Mouse (Mus musculus) limb, embryonic 14.5 days (tissue): ENCODE data around the gene Ubxn6. TPM values are rescaled to one million over a fixed set of nuclear protein-coding genes. Genes with fewer than 3 reads are reported as not detected.
A peak's percentile ranks its signal among the peaks of the same experiment; 100 is the strongest.

Experiments used
- ATAC-seq: fragments of 200-750 bp; cut with Nextera tagmentation; 2 replicates; pipeline ENCODE4 v1.8.0; 2017; ENCODE audit warnings: low read depth, moderate number of reproducible peaks, moderate TSS enrichment; ENCODE audit not compliant: low FRiP score
- DNase-seq: peaks from one replicate; pipeline ENCODE4 v3.0.0-alpha.2; 2015; ENCODE audit warnings: low spot score
- H3K27ac ChIP-seq: fragments of 300-500 bp; sonication (generic); replicated peaks from 2 replicates; pipeline ENCODE4 v1.5.1; 2014; ENCODE audit warnings: low read depth, mild to moderate bottlenecking, low read length, moderate library complexity, mixed read lengths
- H3K27me3 ChIP-seq: fragments of 300-500 bp; sonication (generic); 2 replicates; pipeline ENCODE4 v1.6.1; 2014; ENCODE audit warnings: low read length, mixed read lengths; ENCODE audit not compliant: control insufficient read depth, insufficient read depth
- H3K36me3 ChIP-seq: fragments of 300-500 bp; sonication (generic); 2 replicates; pipeline ENCODE4 v1.6.1; 2014; ENCODE audit warnings: mild to moderate bottlenecking, low read length, moderate library complexity, mixed read lengths; ENCODE audit not compliant: control insufficient read depth, insufficient read depth
- H3K4me1 ChIP-seq: fragments of 300-500 bp; sonication (generic); 2 replicates; pipeline ENCODE4 v1.6.1; 2014; ENCODE audit warnings: antibody characterized with exemption, low read length, mixed read lengths; ENCODE audit not compliant: control insufficient read depth, insufficient read depth
- H3K4me2 ChIP-seq: fragments of 300-500 bp; sonication (generic); replicated peaks from 2 replicates; pipeline ENCODE4 v1.6.1; 2014; ENCODE audit warnings: low read depth, mild to moderate bottlenecking, low read length, moderate library complexity; ENCODE audit not compliant: severe bottlenecking
- H3K4me3 ChIP-seq: fragments of 300-500 bp; sonication (generic); replicated peaks from 2 replicates; pipeline ENCODE4 v1.5.1; 2014; ENCODE audit warnings: low read length
- H3K9ac ChIP-seq: fragments of 300-500 bp; sonication (generic); 2 replicates; pipeline ENCODE4 v1.6.1; 2014; ENCODE audit warnings: mild to moderate bottlenecking, low read depth, low read length, moderate library complexity; ENCODE audit not compliant: severe bottlenecking
- H3K9me3 ChIP-seq: fragments of 300-500 bp; sonication (generic); 2 replicates; pipeline ENCODE4 v1.6.1; 2016; ENCODE audit warnings: low read length; ENCODE audit not compliant: control insufficient read depth
- POLR2A ChIP-seq: fragments of 200-500 bp; IDR thresholded peaks from 2 replicates; pipeline ENCODE4 v1.8.0; 2012; ENCODE audit warnings: inconsistent platforms, mild to moderate bottlenecking, moderate library complexity, borderline replicate concordance; ENCODE audit not compliant: insufficient read depth, insufficient read length; ENCODE audit errors: extremely low read depth
- WGBS: fragments of 180-500 bp; shearing (Covaris S2); extraction: QIAGEN DNeasy Blood & Tissue Kit; methylation state at CpG from one replicate; pipeline ENCODE4 v1.1.7; 2014; 5-methylcytosine and 5-hydroxymethylcytosine counted together
- polyA plus RNA-seq, 2 experiments: library from polyadenylated mRNA; depleted of rRNA in 1 of 2; stranded (reverse) in 1 of 2; unstranded in 1 of 2; fragments of >200 nt; fragmentation: Nextera tagmentation in 1 of 2; extraction: Ambion mirVana in 1 of 2; gene quantifications; 2 replicates each; pipeline versions ENCODE4 v1.2.1 to v1.2.3; 2012 to 2014

Ubxn6 gene
- polyA plus RNA-seq, 2 experiments = 36.4 to 61.9 TPM

DNA sequence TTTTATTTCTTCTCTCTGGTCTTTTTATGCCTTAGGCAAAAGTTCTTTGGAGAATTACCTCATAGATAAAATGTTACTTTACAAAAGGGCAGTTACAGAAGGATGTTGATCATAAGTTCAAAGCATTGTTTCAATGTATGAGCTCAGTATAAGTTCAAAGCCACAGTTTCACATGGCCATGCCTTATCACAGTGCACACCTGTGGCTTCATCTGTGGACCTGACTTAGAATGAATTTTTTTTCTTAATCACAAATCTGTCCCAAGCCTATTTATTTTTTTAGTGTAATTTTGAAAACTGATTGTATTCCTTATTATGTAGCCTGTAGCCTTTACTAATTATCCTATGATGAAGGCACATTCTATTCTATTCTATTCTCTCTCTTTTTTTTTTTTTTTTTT is 19.9 kb downstream of the Ubxn6 start:
- DNase-seq (no peak), ATAC-seq (no peak)
- Histone ChIP-seq H3K4me2 (no peak overlapping the region), H3K9me3 (no peaks in the 10 kb centered on the region), H3K27me3 (no peaks in the 10 kb centered on the region), H3K4me1 (no peaks in the 10 kb centered on the region), H3K4me3 (no peak overlapping the region), H3K9ac (no peak overlapping the region), H3K36me3 (peaks cover 69% of the 10 kb centered on the region), H3K27ac (no peak overlapping the region)
- no peak for TF ChIP-seq POLR2A

DNA sequence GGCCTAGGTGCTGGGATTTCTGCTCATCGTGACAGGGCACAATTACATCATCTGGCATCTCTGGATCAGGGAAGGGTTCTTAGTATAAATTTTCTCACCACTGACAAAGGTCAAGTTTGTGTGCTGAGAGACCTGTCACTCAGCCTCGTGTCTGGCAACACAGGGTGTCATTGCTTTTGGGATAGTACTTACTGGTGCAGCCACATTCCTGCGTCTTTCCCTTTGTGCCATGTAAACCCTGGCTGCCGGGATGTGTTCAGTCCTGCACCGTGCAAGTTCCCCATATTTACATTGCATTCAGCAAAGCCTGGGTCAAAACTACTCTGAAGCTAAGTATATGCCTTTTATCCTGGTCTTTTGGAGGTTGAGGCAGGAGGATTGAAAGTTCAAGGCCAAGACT is 23.5 kb downstream of the Ubxn6 start:
- TF ChIP-seq POLR2A = no peak
- no peaks in the 10 kb centered on the region for H3K4me1 ChIP-seq
- no peak for DNase-seq
- no peak overlapping the region for H3K27ac ChIP-seq
- no peaks in the 10 kb centered on the region for H3K27me3 ChIP-seq
- 86% methylated on average over 5 of the region's 5 CpGs for WGBS
- no peak overlapping the region for H3K9ac ChIP-seq
- H3K9me3 ChIP-seq = no peaks in the 10 kb centered on the region
- H3K36me3 ChIP-seq = peaks cover 68% of the 10 kb centered on the region
- no peak for ATAC-seq
- no peak overlapping the region for H3K4me3 ChIP-seq
- no peak overlapping the region for H3K4me2 ChIP-seq

DNA sequence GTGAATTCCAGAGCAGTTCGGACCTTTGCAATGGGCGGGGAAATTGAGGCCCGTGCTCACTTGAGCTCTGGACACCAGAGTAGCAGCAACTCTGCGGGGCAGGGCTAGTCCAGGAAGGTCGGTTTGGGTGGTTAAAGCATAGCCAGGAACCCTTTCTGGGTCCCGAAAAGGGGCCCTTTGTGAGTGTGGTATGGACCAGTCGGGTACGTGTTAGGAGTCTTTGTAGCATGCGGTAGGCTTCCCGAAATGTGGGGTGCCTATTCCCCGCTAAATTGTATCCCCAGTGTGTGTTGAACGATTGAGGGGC is 34.0 kb downstream of the Ubxn6 start:
- Histone ChIP-seq H3K4me2 (peak overlapping the region; percentile 58), H3K27ac (peak overlapping the region; percentile 83; the same call in 1 of the 2 replicates), H3K9ac (peak overlapping the region; percentile 92), H3K9me3 (no peaks in the 10 kb centered on the region), H3K4me3 (peak overlapping the region; percentile 82), H3K4me1 (peaks cover 12% of the 10 kb centered on the region), H3K36me3 (peaks cover 19% of the 10 kb centered on the region), H3K27me3 (no peaks in the 10 kb centered on the region)
- WGBS = 2% methylated on average over 12 of the region's 12 CpGs
- DNase-seq (no peak), ATAC-seq (no peak)
- no peak for TF ChIP-seq POLR2A

DNA sequence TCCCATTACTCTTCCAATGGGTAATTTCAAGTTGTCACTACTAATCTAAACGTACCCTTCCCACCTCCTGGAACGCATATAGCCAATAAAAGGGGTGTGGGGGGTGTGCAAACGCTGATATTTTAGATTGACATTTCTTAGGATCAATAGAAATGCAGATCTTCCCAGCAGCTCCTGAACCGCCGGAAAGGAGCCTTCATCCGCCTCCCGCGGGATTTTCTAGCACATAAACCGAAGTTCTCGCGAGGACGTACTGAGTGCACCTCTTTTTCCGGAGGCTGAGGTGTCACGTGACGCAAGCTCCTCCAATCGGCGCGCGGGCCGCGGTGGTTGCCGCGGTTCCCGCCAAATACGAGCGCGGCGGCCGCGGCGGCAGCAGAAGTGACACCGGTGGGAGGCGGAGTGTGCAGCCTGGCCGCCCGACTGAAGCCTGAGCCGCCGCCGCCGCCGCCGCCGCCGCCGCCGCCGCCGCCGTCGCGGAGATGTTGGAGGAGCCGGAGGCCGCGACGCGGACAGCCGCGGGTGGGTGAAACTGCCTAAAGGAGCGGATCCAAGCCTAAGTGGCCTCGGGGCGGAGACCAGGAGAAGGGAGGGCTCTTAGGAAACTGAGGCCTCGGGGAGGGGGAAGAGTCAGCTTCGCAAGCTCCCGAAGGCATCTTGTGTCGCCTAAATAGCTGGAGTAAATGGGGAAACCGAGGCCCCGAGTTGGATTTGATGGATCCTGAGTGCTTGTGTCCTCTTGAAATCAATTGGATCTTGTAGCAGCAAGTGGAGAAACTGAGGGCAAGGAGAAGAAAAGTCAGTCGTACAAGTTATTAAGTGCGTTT is 34.6 kb downstream of the Ubxn6 start, which contains the start of gene Chaf1a:
Chaf1a (plus strand) TSS at position 410 of the 827 bp plus-strand sequence.
- peaks cover 15% of the 10 kb centered on the region for H3K4me1 ChIP-seq
- TF ChIP-seq POLR2A = peak; percentile 45; the same call in 1 of the 2 replicates
- DNase-seq (peak; percentile 100), ATAC-seq (peak; percentile 89)
- no peaks in the 10 kb centered on the region for H3K27me3 ChIP-seq
- no peaks in the 10 kb centered on the region for H3K9me3 ChIP-seq
- H3K4me2 ChIP-seq = peak within 1 kb of the TSS; percentile 58
- peak within 1 kb of the TSS; percentile 92 for H3K9ac ChIP-seq
- peaks cover 14% of the 10 kb centered on the region for H3K36me3 ChIP-seq
- under 1% methylated on average over 67 of the region's 68 CpGs for WGBS
- peak within 1 kb of the TSS; percentile 83 for H3K27ac ChIP-seq
- peak within 1 kb of the TSS; percentile 82 for H3K4me3 ChIP-seq

DNA sequence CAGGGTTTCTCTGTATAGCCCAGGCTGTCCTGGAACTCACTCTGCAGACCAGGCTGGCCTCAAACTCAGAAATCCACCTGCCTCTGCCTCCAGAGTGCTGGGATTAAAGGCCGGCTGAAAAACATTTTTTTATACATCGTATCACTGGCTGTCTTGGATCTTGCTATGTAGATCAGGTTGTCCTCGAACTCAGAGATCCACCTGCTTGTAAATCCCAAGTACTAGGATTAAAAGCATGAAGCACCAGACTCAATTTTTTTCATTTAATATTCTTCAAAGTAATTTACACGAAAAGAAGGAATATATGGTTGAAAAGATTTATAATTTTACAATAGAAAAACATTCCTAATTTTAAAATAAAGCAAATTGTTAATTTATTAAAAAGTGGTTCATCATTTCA is 35.5 kb downstream of the Ubxn6 start:
- H3K4me2 ChIP-seq = peak overlapping the region; percentile 58; the same call in 1 of the 2 replicates
- H3K27me3 ChIP-seq = no peaks in the 10 kb centered on the region
- H3K9me3 ChIP-seq = no peaks in the 10 kb centered on the region
- no peak for TF ChIP-seq POLR2A
- no peak overlapping the region for H3K9ac ChIP-seq
- H3K36me3 ChIP-seq = peaks cover 14% of the 10 kb centered on the region
- WGBS = 73% methylated on average over 4 of the region's 4 CpGs
- H3K4me1 ChIP-seq = peaks cover 20% of the 10 kb centered on the region
- no peak overlapping the region for H3K27ac ChIP-seq
- ATAC-seq = no peak
- H3K4me3 ChIP-seq = peak overlapping the region; percentile 82
- DNase-seq = no peak
